Mouse (Mus musculus) adrenal gland, adult (tissue): ENCODE data around the gene Lrrc43.

Source experiments
- DNase-seq, 2 experiments: peaks; one replicate each; pipeline ENCODE4 v3.0.0; 2022 to 2023; ENCODE audit warnings: low spot score in 1 of 2; ENCODE audit not compliant: inconsistent age in 2 of 2

Lrrc43 gene

GRCm38 (mm10) chr5:123514871-123515270, 25.8 kb downstream of the Lrrc43 start:
- no peak for DNase-seq

DNA sequence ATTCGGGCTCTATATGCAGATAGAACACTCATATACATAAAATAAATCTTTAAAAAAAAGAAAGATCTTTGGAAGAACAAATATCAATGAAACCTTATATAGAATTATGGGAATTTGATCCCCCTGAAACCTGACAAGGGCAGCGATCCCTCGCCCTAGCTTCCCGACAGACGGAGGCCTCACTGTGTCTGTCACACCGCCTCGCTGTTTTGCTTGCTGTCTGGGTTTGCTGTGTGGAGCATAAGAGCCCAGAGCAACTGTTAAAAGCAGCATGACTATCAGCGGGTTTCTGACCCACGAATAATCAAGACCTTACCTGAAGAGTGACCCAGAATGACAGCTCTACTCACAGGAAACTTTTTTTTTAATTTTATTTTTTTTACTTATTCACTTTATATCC, 31.6 kb downstream of the Lrrc43 start:
- no peak for DNase-seq

GRCm38 (mm10) chr5:123521621-123522020, 32.5 kb downstream of the Lrrc43 start:
- DNase-seq = no peak

GRCm38 (mm10) chr5:123522166-123522565, 33.1 kb downstream of the Lrrc43 start:
- DNase-seq = no peak

DNA sequence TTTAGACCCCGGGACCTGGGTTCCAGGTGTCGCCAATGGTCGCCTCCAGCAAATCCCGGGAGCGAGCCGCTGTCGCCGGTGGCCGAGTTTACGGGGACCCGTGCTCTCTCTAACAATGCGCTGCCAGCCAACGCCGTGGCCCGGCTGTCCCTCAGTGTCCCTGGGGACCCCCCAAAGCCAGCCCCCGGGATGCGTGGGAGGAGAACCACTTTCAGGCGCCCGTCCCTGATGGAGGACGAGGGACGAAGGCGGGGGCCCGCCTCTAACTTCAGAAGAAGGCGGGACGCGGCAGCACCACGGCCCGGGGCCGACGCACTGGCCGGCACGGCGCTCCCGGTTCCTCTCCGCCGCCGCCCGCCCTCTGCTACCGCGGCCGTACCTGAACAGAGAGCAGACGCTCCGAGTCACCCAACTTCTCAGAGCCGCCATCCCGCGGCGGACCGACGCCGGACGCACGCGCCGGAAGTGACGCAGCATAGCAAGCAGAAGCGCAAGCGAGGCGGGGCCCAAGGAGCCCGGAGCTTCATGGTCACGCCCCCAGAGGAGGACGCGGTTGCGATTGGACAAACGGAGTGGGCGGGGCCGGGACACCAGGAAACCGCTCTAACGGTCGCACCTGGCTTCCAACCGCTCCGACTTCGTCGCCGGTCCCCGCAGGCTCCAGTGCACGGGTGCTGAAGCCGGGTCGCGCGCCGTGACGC, 34.7 kb downstream of the Lrrc43 start, which contains the start of gene Diablo:
TSS of gene Diablo (minus strand) at position 485 of the 701 bp plus-strand sequence.
- DNase-seq = peak; percentile 99 to 100

GRCm38 (mm10) chr5:123524393-123524750, 35.3 kb downstream of the Lrrc43 start:
- no peak for DNase-seq

DNA sequence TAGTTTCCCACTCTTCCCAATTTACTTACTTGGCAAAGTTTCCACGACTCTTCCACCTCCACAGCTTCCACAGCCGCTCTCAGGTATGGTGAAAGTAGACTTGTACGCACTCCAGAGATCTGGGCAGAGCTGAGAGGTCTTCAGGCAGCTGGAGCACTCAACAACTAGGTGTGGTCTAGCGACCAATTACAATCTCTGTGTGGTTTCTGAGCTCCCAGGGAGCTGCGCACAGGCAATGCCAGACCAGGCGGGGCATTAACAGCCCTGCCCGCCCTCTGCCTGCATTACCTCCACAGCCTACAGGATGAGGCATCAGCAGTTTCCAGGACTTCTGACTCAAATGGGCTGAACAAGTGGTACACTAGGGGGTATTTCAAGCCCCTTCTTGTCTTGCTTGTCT, 36.2 kb downstream of the Lrrc43 start, which contains the start of gene Gm49027:
TSS of gene Gm49027 (minus strand) at position 208 of the 400 bp plus-strand sequence.
- DNase-seq = peak in 1 of 2 experiments; percentile 34

DNA sequence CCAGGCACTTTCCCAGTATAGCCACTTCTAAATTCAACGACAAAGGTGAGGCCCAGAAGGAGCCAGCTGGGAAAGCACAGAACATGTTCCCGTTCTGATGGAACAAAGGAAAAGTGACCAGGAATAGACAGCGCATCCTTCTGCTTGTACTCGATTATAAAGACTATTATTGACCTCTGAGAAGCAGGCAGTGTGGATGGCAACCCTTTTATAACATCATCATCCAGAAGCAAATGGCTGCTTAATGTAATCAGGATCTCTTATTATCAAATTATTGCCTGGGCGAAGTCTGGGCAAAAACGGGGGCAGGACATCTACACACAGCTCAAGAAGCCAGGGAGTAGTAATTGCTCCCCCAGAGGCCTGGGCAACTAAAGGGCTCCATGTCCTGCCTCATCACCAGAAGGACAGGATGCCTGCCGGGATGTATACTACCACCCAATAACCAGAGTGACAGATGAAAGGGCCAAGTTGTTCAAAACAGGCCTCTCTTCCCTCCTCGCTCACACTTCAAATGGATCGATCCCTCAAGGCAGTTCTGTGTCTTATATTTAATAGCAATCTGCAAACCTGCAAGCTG, 36.9 kb downstream of the Lrrc43 start:
- DNase-seq = peak in 1 of 2 experiments; percentile 19

- DNase-seq = peak; percentile 48 to 75
These were observed 39.5 kb downstream of the Lrrc43 start for GRCm38 (mm10) chr5:123528641-123529040.

DNA sequence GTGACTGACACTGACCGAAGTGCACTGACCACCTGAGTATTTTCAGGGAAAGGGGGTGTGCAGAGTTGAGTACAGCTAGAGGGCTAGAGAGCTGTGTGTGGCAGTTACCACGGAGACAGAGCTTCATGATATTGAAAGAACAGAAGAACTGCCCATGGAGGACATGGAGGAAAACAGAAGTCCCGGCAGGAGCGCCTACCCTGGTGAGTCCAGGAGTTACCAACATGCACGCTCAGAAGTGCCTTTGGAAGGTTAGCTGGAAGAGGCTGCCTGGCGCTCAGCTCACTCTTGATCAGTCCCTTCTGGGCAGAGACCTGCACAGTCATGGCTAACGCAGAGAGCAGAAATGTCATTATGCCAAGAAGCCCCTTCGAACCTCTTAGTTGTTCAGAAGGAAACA, 41.0 kb downstream of the Lrrc43 start:
- peak; percentile 4 to 17 for DNase-seq

DNA sequence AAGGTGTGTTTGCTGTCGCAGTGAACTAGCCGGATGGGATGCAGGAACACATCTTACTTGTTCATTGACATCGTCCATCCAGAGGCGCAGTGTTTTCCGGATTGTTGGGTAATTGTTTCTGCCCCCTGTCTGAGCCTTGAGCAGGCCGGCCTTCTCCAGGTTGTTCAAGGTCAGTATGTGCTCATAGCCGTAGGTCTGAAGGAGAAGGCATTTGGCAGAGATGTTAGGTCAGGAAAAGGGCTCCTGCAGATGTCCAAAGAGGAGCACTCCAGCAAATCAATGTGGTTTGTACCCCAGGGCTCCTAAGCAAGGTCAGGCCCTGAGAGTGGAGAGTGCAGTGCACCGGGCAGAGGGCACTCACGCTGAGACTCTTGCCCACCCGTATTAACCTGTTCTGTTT, 44.7 kb downstream of the Lrrc43 start:
- DNase-seq = peak; percentile 63 to 81

- peak in 1 of 2 experiments; percentile 2 for DNase-seq
These were observed 66.6 kb downstream of the Lrrc43 start for GRCm38 (mm10) chr5:123555693-123556092.

GRCm38 (mm10) chr5:123556451-123556850, 67.3 kb downstream of the Lrrc43 start:
- DNase-seq = peak; percentile 75 to 81
